Mouse (Mus musculus) cerebellum, adult 2 months (tissue): Measurements from ENCODE around the gene Prn. TPM values are rescaled to one million over a fixed set of nuclear protein-coding genes. Genes with fewer than 3 reads are reported as not detected.

Source experiments
- DNase-seq, 2 experiments: peaks; one replicate each; pipeline ENCODE4 v3.0.0; 2021
- H3K27ac ChIP-seq: fragments of 200-500 bp; 2 replicates; pipeline ENCODE4 v1.5.1; 2012; ENCODE audit warnings: low read length, control low read depth, inconsistent platforms; ENCODE audit not compliant: insufficient read depth
- H3K27me3 ChIP-seq: fragments of 200-500 bp; 2 replicates; pipeline ENCODE4 v1.6.1; 2012; ENCODE audit warnings: inconsistent platforms, mild to moderate bottlenecking, low read length, moderate library complexity; ENCODE audit not compliant: control insufficient read depth, insufficient read depth
- H3K4me1 ChIP-seq: fragments of 200-500 bp; 2 replicates; pipeline ENCODE4 v1.6.1; 2011; ENCODE audit warnings: low read length; ENCODE audit not compliant: control insufficient read depth, insufficient read depth
- H3K4me3 ChIP-seq: fragments of 200-500 bp; replicated peaks from 2 replicates; pipeline ENCODE3; 2011; ENCODE audit warnings: mild to moderate bottlenecking, low read depth, low read length, control low read depth; ENCODE audit not compliant: insufficient read depth
- CTCF ChIP-seq: fragments of 200-500 bp; IDR thresholded peaks from 2 replicates; pipeline ENCODE4 v1.5.1; 2011; ENCODE audit warnings: low read depth, mild to moderate bottlenecking, control low read depth, low read length, moderate library complexity, borderline replicate concordance; ENCODE audit not compliant: insufficient read depth
- POLR2A ChIP-seq: fragments of 200-500 bp; IDR thresholded peaks from 2 replicates; pipeline ENCODE4 v1.6.1; 2011; ENCODE audit warnings: low read length, control low read depth, borderline replicate concordance; ENCODE audit not compliant: insufficient read depth
- WGBS: fragments of 180-500 bp; shearing (Covaris S2); methylation state at CpG from one replicate; pipeline ENCODE4 v1.1.7; 2018; 5-methylcytosine and 5-hydroxymethylcytosine counted together
- polyA plus RNA-seq: library from polyadenylated mRNA; depleted of rRNA; stranded (reverse); fragments of >200 nt; gene quantifications from 2 replicates; pipeline ENCODE4 v1.2.3, GENCODE M21; 2012; rRNA removed

Prn gene
- polyA plus RNA-seq, result not detected in 2 replicates

DNA sequence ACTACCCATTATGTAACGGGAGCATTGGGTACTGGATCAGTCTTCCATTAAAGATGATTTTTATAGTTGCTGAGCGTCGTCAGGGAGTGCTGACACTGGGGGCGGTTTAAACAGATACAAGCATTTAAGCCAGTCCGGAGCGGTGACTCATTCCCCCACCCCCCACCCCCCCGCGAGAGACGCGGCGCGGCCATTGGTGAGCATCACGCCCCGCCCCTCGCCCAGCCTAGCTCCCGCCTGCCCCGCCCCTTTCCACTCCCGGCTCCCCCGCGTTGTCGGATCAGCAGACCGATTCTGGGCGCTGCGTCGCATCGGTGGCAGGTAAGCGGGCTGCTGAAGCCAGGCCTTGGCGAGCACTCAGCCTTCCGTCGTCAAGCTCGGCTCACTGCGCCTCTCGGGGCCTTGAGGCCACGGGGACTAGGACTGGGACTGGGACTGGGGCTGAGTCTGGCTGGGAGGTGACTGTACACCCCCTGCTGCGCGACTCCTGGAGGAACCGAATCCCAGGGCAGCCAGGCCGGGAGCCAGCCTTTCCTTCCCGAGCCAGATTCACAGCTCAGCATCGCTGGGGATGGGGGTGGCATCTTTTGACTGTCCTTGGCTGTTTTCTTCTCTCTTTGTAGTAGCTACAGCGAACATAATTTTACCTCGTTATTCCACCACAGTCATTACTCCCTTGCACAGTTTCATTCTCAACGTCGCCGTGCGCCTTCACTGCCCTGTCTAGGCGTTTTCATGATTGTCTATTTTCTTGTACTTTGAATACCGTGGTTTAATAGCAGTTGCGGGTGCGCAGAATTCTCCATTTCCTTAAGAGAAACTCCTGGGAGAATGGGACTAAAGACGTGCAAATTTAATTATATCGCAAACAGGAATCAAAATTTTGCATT lies at the start of gene Prn, which contains the start of gene Prnp:
Prn (plus strand) TSS at position 275 of the 890 bp plus-strand sequence.
Prnp (plus strand) TSS at position 246 of the 890 bp plus-strand sequence.
- Histone ChIP-seq H3K4me1 (peaks cover 5% of the 10 kb centered on the region; the same call in 1 of the 2 replicates), H3K27me3 (no peaks in the 10 kb centered on the region), H3K4me3 (peak within 1 kb of the TSS; percentile 59), H3K27ac (peak within 1 kb of the TSS; percentile 95)
- TF ChIP-seq POLR2A, result peak; percentile 97
- TF ChIP-seq CTCF, result no peak
- 3% methylated on average over 52 of the region's 52 CpGs for WGBS
- DNase-seq, result peak; percentile 95 to 96

DNA sequence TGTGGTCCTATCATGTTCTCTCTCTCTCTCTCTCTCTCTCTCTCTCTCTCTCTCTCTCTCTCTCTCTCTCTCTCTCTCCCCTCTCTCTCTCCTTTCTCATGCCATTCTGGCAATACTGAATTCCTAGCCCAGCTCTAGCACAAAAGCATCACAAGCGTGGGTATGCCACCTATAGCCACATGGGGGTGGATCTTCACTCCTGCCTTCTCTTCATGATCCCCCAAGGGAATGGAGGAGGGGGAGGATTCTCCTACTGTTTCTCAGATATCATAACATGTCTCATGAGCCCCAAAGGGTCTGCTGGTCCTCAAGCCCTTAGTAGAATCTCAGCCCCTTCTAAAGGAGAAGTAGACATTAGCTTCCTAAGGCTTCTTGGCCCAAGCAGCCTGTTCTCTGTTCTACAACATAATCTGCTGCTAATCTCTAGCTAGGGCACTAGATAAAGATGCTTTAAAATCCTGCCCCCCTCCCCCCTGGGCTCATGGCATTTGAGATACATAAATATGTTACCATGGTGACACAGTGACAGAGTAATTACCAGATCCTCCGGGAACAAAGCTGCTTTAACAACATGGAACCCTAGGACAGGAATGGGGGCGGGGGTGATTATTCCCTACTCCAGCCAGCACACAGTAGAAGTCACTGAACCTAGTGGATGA lies 47.0 kb upstream of the Prn start:
- Histone ChIP-seq H3K4me3 (no peak overlapping the region), H3K27me3 (no peaks in the 10 kb centered on the region), H3K27ac (no peak overlapping the region), H3K4me1 (no peaks in the 10 kb centered on the region)
- no peak for DNase-seq
- TF ChIP-seq CTCF (no peak), POLR2A (no peak)
- 52% methylated on average over 3 of the region's 3 CpGs for WGBS

DNA sequence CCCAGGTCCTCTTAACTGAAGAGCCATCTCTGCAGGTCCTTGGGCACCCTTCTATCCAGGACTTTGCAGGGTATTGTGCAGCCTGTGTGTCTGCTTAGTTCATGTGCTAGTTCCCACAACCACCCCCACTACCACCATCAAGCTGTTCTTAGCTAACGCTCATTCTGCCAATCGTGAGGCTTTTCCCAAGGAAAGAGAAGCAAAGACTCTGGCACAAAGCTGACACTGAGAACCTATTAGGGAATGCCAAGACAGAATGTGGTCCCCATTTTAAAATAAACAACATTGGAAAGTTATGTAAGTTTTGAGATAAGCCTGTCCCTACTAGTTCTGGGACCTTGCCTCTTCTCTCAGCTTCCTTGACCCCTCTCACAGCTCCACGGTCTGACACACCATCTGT lies 46.3 kb upstream of the Prn start:
- H3K27me3 ChIP-seq, result no peaks in the 10 kb centered on the region
- no peak overlapping the region for H3K27ac ChIP-seq
- 51% methylated on average over 3 of the region's 3 CpGs for WGBS
- no peak overlapping the region for H3K4me3 ChIP-seq
- no peaks in the 10 kb centered on the region for H3K4me1 ChIP-seq
- DNase-seq, result no peak
- TF ChIP-seq POLR2A (no peak), CTCF (no peak)

GRCm38 (mm10) chr2:131864262-131864796 lies 45.4 kb upstream of the Prn start:
- Histone ChIP-seq H3K27ac (no peak overlapping the region), H3K27me3 (no peaks in the 10 kb centered on the region), H3K4me1 (no peaks in the 10 kb centered on the region), H3K4me3 (no peak overlapping the region)
- 74% methylated on average over 2 of the region's 2 CpGs for WGBS
- TF ChIP-seq POLR2A (no peak), CTCF (no peak)
- no peak for DNase-seq

GRCm38 (mm10) chr2:131866676-131867075 lies 43.1 kb upstream of the Prn start:
- no peak for TF ChIP-seq CTCF
- no peak for TF ChIP-seq POLR2A
- Histone ChIP-seq H3K27ac (no peak overlapping the region), H3K4me1 (no peaks in the 10 kb centered on the region), H3K4me3 (no peak overlapping the region), H3K27me3 (no peaks in the 10 kb centered on the region)
- DNase-seq, result no peak

GRCm38 (mm10) chr2:131868983-131869382 lies 40.8 kb upstream of the Prn start:
- no peak for DNase-seq
- Histone ChIP-seq H3K27ac (no peak overlapping the region), H3K27me3 (no peaks in the 10 kb centered on the region), H3K4me1 (no peaks in the 10 kb centered on the region), H3K4me3 (no peak overlapping the region)
- WGBS, result 94% methylated on average over 5 of the region's 5 CpGs
- TF ChIP-seq CTCF (no peak), POLR2A (no peak)

DNA sequence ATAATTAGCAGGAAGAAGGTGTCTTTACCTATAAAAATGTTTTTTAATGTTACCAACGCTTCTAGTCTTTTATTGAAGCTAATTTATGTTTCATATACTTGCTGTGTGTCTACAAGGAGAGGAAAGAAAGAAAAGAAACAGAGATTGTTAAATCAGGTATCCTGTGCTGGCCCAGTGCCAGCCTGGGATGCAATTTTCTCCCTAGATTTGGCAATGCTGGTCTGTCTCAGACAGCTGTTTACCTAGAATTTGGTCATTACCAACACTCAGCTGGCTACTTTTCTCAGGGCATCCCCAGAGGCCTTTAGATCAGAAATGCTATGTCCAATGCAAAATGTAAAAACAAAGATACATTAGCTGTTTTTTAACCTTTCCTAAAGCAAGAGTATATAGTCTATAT lies 36.4 kb upstream of the Prn start:
- TF ChIP-seq CTCF, result no peak
- no peak for TF ChIP-seq POLR2A
- Histone ChIP-seq H3K4me3 (no peak overlapping the region), H3K27me3 (no peaks in the 10 kb centered on the region), H3K27ac (no peak overlapping the region), H3K4me1 (no peaks in the 10 kb centered on the region)
- WGBS, result 91% methylated on average over 1 of the region's 1 CpGs
- DNase-seq, result no peak
